Mouse (Mus musculus) thymus, adult 2 months (tissue): ENCODE measurements around the gene Sbk3. TPM values are rescaled to one million over a fixed set of nuclear protein-coding genes. Genes with fewer than 3 reads are reported as not detected.
"Not testable (repeated sequence)": the region's sequence is repeated elsewhere in the genome, so short reads cannot be mapped to it uniquely, and the experiment has no call there.

Experiments used
- DNase-seq: peaks from one replicate; pipeline ENCODE4 v3.0.0; 2021
- H3K27ac ChIP-seq: fragments of 200-500 bp; 2 replicates; pipeline ENCODE4 v1.5.1; 2012; ENCODE audit warnings: low read length, control low read depth; ENCODE audit not compliant: control insufficient read depth, insufficient read depth
- H3K27me3 ChIP-seq: fragments of 200-500 bp; 2 replicates; pipeline ENCODE4 v1.6.1; 2012; ENCODE audit warnings: mild to moderate bottlenecking, low read length, moderate library complexity, mixed read lengths; ENCODE audit not compliant: control insufficient read depth, insufficient read depth
- H3K36me3 ChIP-seq: fragments of 200-500 bp; 2 replicates; pipeline ENCODE4 v1.6.1; 2012; ENCODE audit warnings: mild to moderate bottlenecking, low read length, moderate library complexity; ENCODE audit not compliant: control insufficient read depth, insufficient read depth
- H3K4me1 ChIP-seq: fragments of 200-500 bp; replicated peaks from 2 replicates; pipeline ENCODE4 v1.6.1; 2012; ENCODE audit warnings: low read length; ENCODE audit not compliant: control insufficient read depth, insufficient read depth
- H3K4me3 ChIP-seq: fragments of 200-500 bp; 2 replicates; pipeline ENCODE4 v1.5.1; 2012; ENCODE audit warnings: mild to moderate bottlenecking, low read length, control low read depth, moderate library complexity; ENCODE audit not compliant: control insufficient read depth, insufficient read depth
- CTCF ChIP-seq: fragments of 200-500 bp; IDR thresholded peaks from 2 replicates; pipeline ENCODE4 v1.5.1; 2012; ENCODE audit warnings: mild to moderate bottlenecking, control low read depth, low read length, moderate library complexity, borderline replicate concordance; ENCODE audit not compliant: control insufficient read depth, poor library complexity, insufficient read depth; ENCODE audit errors: extremely low read depth
- POLR2A ChIP-seq: fragments of 200-500 bp; IDR thresholded peaks from 2 replicates; pipeline ENCODE4 v1.6.1; 2012; ENCODE audit warnings: mild to moderate bottlenecking, low read length, control low read depth, moderate library complexity; ENCODE audit not compliant: control insufficient read depth, poor library complexity, insufficient read depth; ENCODE audit errors: extremely low read depth
- WGBS: fragments of 180-500 bp; shearing (Covaris S2); methylation state at CpG from one replicate; pipeline ENCODE4 v1.1.7; 2018; 5-methylcytosine and 5-hydroxymethylcytosine counted together
- polyA plus RNA-seq: library from polyadenylated mRNA; depleted of rRNA; stranded (reverse); fragments of >200 nt; gene quantifications from 2 replicates; pipeline ENCODE4 v1.2.3, GENCODE M21; 2012

Sbk3 gene
- polyA plus RNA-seq, 1 experiment, result 3.7 TPM

GRCm38 (mm10) chr7:5008229-5008628 lies 37.3 kb upstream of the Sbk3 start:
- no peak overlapping the region for H3K27ac ChIP-seq
- no peak for DNase-seq
- H3K36me3 ChIP-seq, result peaks cover 56% of the 10 kb centered on the region
- no peaks in the 10 kb centered on the region; the same call in 1 of the 2 replicates for H3K27me3 ChIP-seq
- H3K4me3 ChIP-seq, result no peak overlapping the region
- no peak for TF ChIP-seq POLR2A
- no peak for TF ChIP-seq CTCF
- no peaks in the 10 kb centered on the region for H3K4me1 ChIP-seq
- 97% methylated on average over 26 of the region's 26 CpGs for WGBS

GRCm38 (mm10) chr7:5002876-5003275 lies 31.9 kb upstream of the Sbk3 start:
- H3K4me3 ChIP-seq, H3K27me3 ChIP-seq, H3K4me1 ChIP-seq, DNase-seq, H3K36me3 ChIP-seq, H3K27ac ChIP-seq: not testable (repeated sequence)
- WGBS, result 92% methylated on average over 8 of the region's 8 CpGs

GRCm38 (mm10) chr7:4999876-5000275 lies 28.9 kb upstream of the Sbk3 start:
- H3K27ac ChIP-seq, result no peak overlapping the region
- H3K27me3 ChIP-seq, result no peaks in the 10 kb centered on the region
- no peaks in the 10 kb centered on the region for H3K36me3 ChIP-seq
- 71% methylated on average over 2 of the region's 2 CpGs for WGBS
- TF ChIP-seq POLR2A (no peak), CTCF (no peak)
- peak; percentile 48 for DNase-seq
- H3K4me1 ChIP-seq, result peaks cover 14% of the 10 kb centered on the region
- no peak overlapping the region for H3K4me3 ChIP-seq

- no peak for TF ChIP-seq CTCF
- no peak for TF ChIP-seq POLR2A
- WGBS, result 85% methylated on average over 8 of the region's 8 CpGs
- no peaks in the 10 kb centered on the region for H3K36me3 ChIP-seq
- H3K27ac ChIP-seq, result no peak overlapping the region
- H3K4me1 ChIP-seq, result peaks cover 18% of the 10 kb centered on the region
- H3K4me3 ChIP-seq, result no peak overlapping the region
- no peak for DNase-seq
- no peaks in the 10 kb centered on the region for H3K27me3 ChIP-seq
Observed at GRCm38 (mm10) chr7:4996934-4997333, 26.0 kb upstream of the Sbk3 start.

GRCm38 (mm10) chr7:4996003-4996895 lies 25.3 kb upstream of the Sbk3 start, which contains the start of gene Zfp579:
TSS of gene Zfp579 (minus strand) at chr7:4996158.
- WGBS, result 9% methylated on average over 20 of the region's 26 CpGs
- Histone ChIP-seq H3K4me3 (peak within 1 kb of the TSS; percentile 90), H3K27ac (no peak within 1 kb of the TSS), H3K36me3 (no peaks in the 10 kb centered on the region), H3K4me1 (peaks cover 18% of the 10 kb centered on the region), H3K27me3 (no peaks in the 10 kb centered on the region)
- peak; percentile 89 for DNase-seq
- TF ChIP-seq POLR2A (no peak), CTCF (no peak)

- peak; percentile 7 for DNase-seq
- 12% methylated on average over 19 of the region's 19 CpGs for WGBS
- H3K27me3 ChIP-seq, result no peaks in the 10 kb centered on the region
- no peak overlapping the region for H3K27ac ChIP-seq
- H3K4me1 ChIP-seq, result peaks cover 18% of the 10 kb centered on the region
- TF ChIP-seq POLR2A (no peak), CTCF (no peak)
- H3K4me3 ChIP-seq, result peak overlapping the region; percentile 90
- no peaks in the 10 kb centered on the region for H3K36me3 ChIP-seq
Observed at GRCm38 (mm10) chr7:4995268-4996002, 24.5 kb upstream of the Sbk3 start.

GRCm38 (mm10) chr7:4993999-4994788 lies 23.2 kb upstream of the Sbk3 start:
- no peak overlapping the region for H3K4me3 ChIP-seq
- H3K36me3 ChIP-seq, result no peaks in the 10 kb centered on the region
- no peak overlapping the region for H3K27ac ChIP-seq
- no peaks in the 10 kb centered on the region for H3K27me3 ChIP-seq
- H3K4me1 ChIP-seq, result peaks cover 18% of the 10 kb centered on the region
- TF ChIP-seq POLR2A (no peak), CTCF (no peak)
- WGBS, result 93% methylated on average over 59 of the region's 59 CpGs
- no peak for DNase-seq
